Mouse (Mus musculus): ENCODE measurements around the gene Fgfr2. TPM values are rescaled to one million over a fixed set of nuclear protein-coding genes. Genes with fewer than 3 reads are reported as not detected.

Gene Fgfr2
- polyA plus RNA-seq, 1 experiment = 14.7 TPM

DNA sequence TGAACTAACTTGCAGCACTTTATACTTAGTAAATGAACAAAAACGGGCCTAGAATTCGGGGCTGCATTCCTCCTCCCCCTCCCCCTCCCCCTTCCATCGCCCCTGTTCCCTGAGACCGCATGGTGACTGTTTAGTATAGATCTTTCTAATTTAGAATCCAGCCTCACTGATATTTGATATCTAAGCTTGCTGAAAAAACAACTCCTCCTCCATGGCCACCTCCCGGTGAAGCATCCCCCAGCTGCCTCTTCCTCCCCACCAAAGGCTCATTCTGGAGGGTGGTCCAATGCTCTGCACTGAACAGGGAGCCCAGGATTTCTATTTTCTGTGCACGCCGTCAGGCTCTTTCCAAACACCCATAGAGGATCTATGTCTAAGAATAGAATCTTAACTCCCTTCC lies 1804.8 kb downstream of the Fgfr2 start:
- H3K27ac ChIP-seq (ENCODE audit: insufficient read depth, low read depth, low read length) = no peak overlapping the region

DNA sequence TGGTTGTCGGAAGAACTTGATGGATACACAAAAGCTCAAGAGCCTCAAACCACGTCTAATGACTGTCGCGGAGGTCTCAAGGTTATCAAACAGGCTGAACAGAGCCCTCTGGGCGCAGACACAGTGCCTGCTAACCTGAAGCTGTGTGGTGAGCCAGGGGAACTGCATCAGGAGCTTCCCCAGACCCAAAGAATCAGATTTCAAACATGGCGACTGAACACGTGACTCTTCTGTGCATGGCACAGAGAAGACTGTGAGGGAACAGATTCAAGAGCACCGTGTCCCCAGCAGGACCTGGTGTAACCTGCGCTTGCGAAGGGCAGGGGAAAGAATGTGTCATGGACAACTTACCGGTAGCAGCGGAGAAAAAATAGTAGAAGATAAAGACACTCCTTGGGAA lies 1805.6 kb downstream of the Fgfr2 start:
- Histone ChIP-seq H3K4me1 (ENCODE audit: control insufficient read depth, insufficient read depth, insufficient read length, low read length) (no peaks in the 10 kb centered on the region), H3K4me3 (ENCODE audit: low read depth, low read length) (no peak overlapping the region), H3K27ac (ENCODE audit: insufficient read depth, low read depth, low read length) (no peak overlapping the region), H3K27me3 (ENCODE audit: control insufficient read depth, insufficient read depth, low read length) (no peaks in the 10 kb centered on the region), H3K36me3 (ENCODE audit: control insufficient read depth, insufficient read depth, low read length) (no peaks in the 10 kb centered on the region)
- WGBS = 64% methylated on average over 12 of the region's 12 CpGs
- TF ChIP-seq POLR2A (IDR thresholded peaks at IDR 0.05; ENCODE audit: low read depth, low read length) (no peak), CTCF (IDR thresholded peaks at IDR 0.05; ENCODE audit: extremely low read depth, insufficient read length, insufficient replicate concordance, low read depth, low read length) (no peak)

More for the DNA sequence above, 1804.8 kb downstream of the Fgfr2 start:
- WGBS = 73% methylated on average over 5 of the region's 7 CpGs
- H3K27me3 ChIP-seq (ENCODE audit: control insufficient read depth, insufficient read depth, low read length) = no peaks in the 10 kb centered on the region
- TF ChIP-seq POLR2A (IDR thresholded peaks at IDR 0.05; ENCODE audit: low read depth, low read length) (no peak), CTCF (IDR thresholded peaks at IDR 0.05; ENCODE audit: extremely low read depth, insufficient read length, insufficient replicate concordance, low read depth, low read length) (no peak)
- H3K4me3 ChIP-seq (ENCODE audit: low read depth, low read length) = no peak overlapping the region
- H3K4me1 ChIP-seq (ENCODE audit: control insufficient read depth, insufficient read depth, insufficient read length, low read length) = no peaks in the 10 kb centered on the region
- no peaks in the 10 kb centered on the region for H3K36me3 ChIP-seq (ENCODE audit: control insufficient read depth, insufficient read depth, low read length)

DNA sequence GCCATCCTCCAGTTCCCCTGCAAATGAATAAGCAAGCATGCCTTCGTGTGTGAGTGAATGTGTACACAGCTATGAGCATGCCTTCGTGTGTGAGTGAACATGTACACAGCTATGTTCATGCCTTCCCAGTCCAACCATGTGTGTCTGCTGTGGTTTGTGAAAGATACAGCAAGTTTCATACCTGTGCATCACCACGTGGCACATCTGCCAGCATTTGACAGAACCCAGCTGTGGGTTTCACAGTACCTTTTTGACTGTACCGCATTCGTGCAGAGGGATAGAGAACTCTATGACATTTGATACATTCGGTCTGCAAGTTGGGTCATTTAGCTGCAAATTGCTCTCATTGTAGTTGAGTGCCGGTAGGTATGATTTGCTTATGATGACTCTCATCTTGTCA lies 1808.7 kb downstream of the Fgfr2 start:
- Histone ChIP-seq H3K4me1 (ENCODE audit: control insufficient read depth, insufficient read depth, insufficient read length, low read length) (no peaks in the 10 kb centered on the region), H3K4me3 (ENCODE audit: low read depth, low read length) (no peak overlapping the region), H3K27me3 (ENCODE audit: control insufficient read depth, insufficient read depth, low read length) (no peaks in the 10 kb centered on the region), H3K27ac (ENCODE audit: insufficient read depth, low read depth, low read length) (no peak overlapping the region), H3K36me3 (ENCODE audit: control insufficient read depth, insufficient read depth, low read length) (no peaks in the 10 kb centered on the region)
- 77% methylated on average over 7 of the region's 7 CpGs for WGBS
- TF ChIP-seq POLR2A (IDR thresholded peaks at IDR 0.05; ENCODE audit: low read depth, low read length) (no peak), CTCF (IDR thresholded peaks at IDR 0.05; ENCODE audit: extremely low read depth, insufficient read length, insufficient replicate concordance, low read depth, low read length) (no peak)

DNA sequence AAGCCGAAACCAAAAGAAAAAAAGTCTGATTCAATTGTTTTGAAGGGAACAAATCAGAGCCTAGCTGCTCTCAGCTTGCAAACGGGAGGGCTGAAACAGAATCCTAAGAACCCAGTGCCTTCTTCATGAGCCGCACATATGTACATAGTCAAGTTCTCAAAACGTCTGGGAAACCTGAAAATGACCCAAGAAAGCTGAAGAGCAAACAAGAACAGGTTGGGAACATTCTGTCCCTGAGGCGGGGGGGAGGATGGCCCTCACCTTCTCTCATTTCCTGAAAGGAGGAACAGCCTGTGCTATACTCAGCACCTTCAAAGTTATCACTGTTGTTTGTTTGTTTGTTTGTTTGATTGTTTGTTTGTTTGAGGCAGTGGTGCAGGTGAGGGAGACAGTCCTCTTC lies 1816.4 kb downstream of the Fgfr2 start:
- no peaks in the 10 kb centered on the region for H3K27me3 ChIP-seq (ENCODE audit: control insufficient read depth, insufficient read depth, low read length)
- TF ChIP-seq POLR2A (IDR thresholded peaks at IDR 0.05; ENCODE audit: low read depth, low read length) = no peak
- no peak for TF ChIP-seq CTCF (IDR thresholded peaks at IDR 0.05; ENCODE audit: extremely low read depth, insufficient read length, insufficient replicate concordance, low read depth, low read length)
- WGBS = 75% methylated on average over 5 of the region's 5 CpGs

DNA sequence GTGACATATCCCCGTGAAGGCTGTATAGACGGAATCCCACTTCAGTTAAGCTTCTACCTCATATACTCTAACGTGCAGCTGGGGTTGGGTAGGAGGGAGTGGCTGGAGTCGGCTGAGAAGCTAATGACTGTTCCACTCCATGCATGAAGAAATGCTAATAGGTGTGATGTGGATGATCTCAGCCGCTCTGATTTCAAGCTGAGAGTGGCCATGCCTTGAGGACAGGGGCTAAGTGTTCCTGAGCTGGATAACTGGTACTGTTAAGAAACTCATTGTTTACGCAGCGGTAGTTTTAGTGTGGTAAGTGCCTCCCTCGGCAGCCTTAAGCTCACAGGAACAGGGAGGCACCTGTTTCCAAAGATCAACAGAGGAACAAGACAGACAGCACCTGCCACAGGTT lies 1819.8 kb downstream of the Fgfr2 start:
- Histone ChIP-seq H3K36me3 (ENCODE audit: control insufficient read depth, insufficient read depth, low read length) (no peaks in the 10 kb centered on the region), H3K4me3 (ENCODE audit: low read depth, low read length) (no peak overlapping the region), H3K4me1 (ENCODE audit: control insufficient read depth, insufficient read depth, insufficient read length, low read length) (no peaks in the 10 kb centered on the region), H3K27me3 (ENCODE audit: control insufficient read depth, insufficient read depth, low read length) (no peaks in the 10 kb centered on the region), H3K27ac (ENCODE audit: insufficient read depth, low read depth, low read length) (no peak overlapping the region)
- TF ChIP-seq CTCF (IDR thresholded peaks at IDR 0.05; ENCODE audit: extremely low read depth, insufficient read length, insufficient replicate concordance, low read depth, low read length) = no peak
- 43% methylated on average over 8 of the region's 8 CpGs for WGBS

More for the DNA sequence above, 1816.4 kb downstream of the Fgfr2 start:
- H3K27ac ChIP-seq (ENCODE audit: insufficient read depth, low read depth, low read length) = no peak overlapping the region
- H3K4me3 ChIP-seq (ENCODE audit: low read depth, low read length) = no peak overlapping the region
- H3K36me3 ChIP-seq (ENCODE audit: control insufficient read depth, insufficient read depth, low read length) = no peaks in the 10 kb centered on the region
- no peaks in the 10 kb centered on the region for H3K4me1 ChIP-seq (ENCODE audit: control insufficient read depth, insufficient read depth, insufficient read length, low read length)

DNA sequence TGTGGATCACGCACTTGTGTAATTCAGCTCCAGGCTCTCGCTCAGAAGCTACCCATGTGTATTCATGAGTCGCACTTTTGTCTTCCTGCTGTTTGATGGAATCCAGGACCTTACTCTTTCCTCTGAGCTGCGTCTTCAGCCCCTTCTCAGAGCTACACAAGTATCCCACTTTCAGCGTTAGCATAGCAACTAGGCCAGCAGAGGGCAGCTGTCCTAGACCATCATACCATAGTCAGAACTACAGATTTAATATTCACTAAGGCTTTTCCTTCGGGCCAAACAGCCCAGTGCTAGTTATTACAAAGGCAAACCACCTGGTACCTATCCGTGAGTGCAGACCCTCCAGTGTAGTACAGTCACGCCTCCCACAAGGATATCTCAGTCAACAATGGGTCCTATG lies 1826.0 kb downstream of the Fgfr2 start:
- Histone ChIP-seq H3K4me1 (ENCODE audit: control insufficient read depth, insufficient read depth, insufficient read length, low read length) (no peaks in the 10 kb centered on the region), H3K27me3 (ENCODE audit: control insufficient read depth, insufficient read depth, low read length) (no peaks in the 10 kb centered on the region), H3K4me3 (ENCODE audit: low read depth, low read length) (no peak overlapping the region), H3K36me3 (ENCODE audit: control insufficient read depth, insufficient read depth, low read length) (no peaks in the 10 kb centered on the region), H3K27ac (ENCODE audit: insufficient read depth, low read depth, low read length) (no peak overlapping the region)
- WGBS = 70% methylated on average over 8 of the region's 8 CpGs
- TF ChIP-seq POLR2A (IDR thresholded peaks at IDR 0.05; ENCODE audit: low read depth, low read length) (no peak), CTCF (IDR thresholded peaks at IDR 0.05; ENCODE audit: extremely low read depth, insufficient read length, insufficient replicate concordance, low read depth, low read length) (no peak)

DNA sequence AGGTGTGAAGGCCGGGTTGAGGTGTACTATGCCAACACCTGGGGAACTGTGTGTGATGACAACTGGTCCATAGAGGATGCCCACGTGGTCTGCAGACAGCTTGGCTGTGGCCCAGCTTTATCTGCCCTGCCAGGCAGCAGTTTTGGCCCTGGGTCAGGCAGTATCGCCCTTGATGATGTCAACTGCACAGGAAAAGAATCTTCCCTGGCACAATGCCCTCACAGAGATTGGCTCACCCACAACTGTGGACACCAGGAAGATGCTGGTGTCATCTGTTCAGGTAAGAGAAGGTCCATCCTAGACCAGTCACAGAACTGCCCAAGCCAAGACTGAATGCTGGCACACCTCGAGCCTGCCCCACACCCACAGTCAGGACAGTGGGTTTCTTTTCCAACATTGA lies 1857.3 kb downstream of the Fgfr2 start:
- Histone ChIP-seq H3K4me1 (ENCODE audit: control insufficient read depth, insufficient read depth, insufficient read length, low read length) (no peaks in the 10 kb centered on the region), H3K27ac (ENCODE audit: insufficient read depth, low read depth, low read length) (no peak overlapping the region), H3K4me3 (ENCODE audit: low read depth, low read length) (no peak overlapping the region), H3K36me3 (ENCODE audit: control insufficient read depth, insufficient read depth, low read length) (no peaks in the 10 kb centered on the region), H3K27me3 (ENCODE audit: control insufficient read depth, insufficient read depth, low read length) (no peaks in the 10 kb centered on the region)
- TF ChIP-seq CTCF (IDR thresholded peaks at IDR 0.05; ENCODE audit: extremely low read depth, insufficient read length, insufficient replicate concordance, low read depth, low read length) (no peak), POLR2A (IDR thresholded peaks at IDR 0.05; ENCODE audit: low read depth, low read length) (no peak)
- WGBS = 51% methylated on average over 4 of the region's 4 CpGs

DNA sequence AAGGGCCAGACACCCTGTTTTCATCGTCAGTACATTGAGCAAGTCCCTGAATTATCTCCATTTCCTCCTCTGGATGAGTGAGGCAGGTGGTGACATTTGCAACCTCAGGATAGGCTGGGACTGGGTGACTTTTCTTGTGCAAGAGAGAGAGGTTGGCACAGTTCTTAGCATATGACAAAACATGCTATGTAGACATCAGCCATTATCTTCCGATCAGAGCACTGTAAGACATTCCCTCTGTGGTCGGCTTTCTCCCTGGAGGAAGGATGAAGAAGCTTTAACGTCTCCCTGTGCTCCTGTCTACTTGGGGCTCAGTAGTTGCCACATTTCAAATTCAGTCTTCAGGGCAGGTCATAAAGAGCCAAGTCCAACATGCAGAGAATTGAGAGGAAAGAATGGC lies 1858.9 kb downstream of the Fgfr2 start:
- no peaks in the 10 kb centered on the region for H3K36me3 ChIP-seq (ENCODE audit: control insufficient read depth, insufficient read depth, low read length)
- no peak for TF ChIP-seq POLR2A (IDR thresholded peaks at IDR 0.05; ENCODE audit: low read depth, low read length)
- TF ChIP-seq CTCF (IDR thresholded peaks at IDR 0.05; ENCODE audit: extremely low read depth, insufficient read length, insufficient replicate concordance, low read depth, low read length) = no peak
- no peak overlapping the region for H3K27ac ChIP-seq (ENCODE audit: insufficient read depth, low read depth, low read length)
- no peaks in the 10 kb centered on the region for H3K27me3 ChIP-seq (ENCODE audit: control insufficient read depth, insufficient read depth, low read length)
- WGBS = 81% methylated on average over 4 of the region's 4 CpGs
- no peak overlapping the region for H3K4me3 ChIP-seq (ENCODE audit: low read depth, low read length)
- H3K4me1 ChIP-seq (ENCODE audit: control insufficient read depth, insufficient read depth, insufficient read length, low read length) = no peaks in the 10 kb centered on the region

Measured in small intestine, adult 2 months (tissue).